24 mouse cellular contexts compared by ENCODE assay signal in genomic region chr11:22949101-22949500, GRCm38 (mm10). TPM values are rescaled to one million over a fixed set of nuclear protein-coding genes. Genes with fewer than 3 reads are reported as not detected.
A peak's percentile ranks its signal among the peaks of the same experiment; 100 is the strongest.
DNase-seq lines count a peak whose midpoint lies in the region; ATAC-seq and TF ChIP-seq lines count a peak whose summit lies in the region.
"Had no signal": no experiment of that assay in that cellular context is flagged by ENCODE, and none has a peak within 500 bp of the region (broad histone marks: within the 10 kb centered on the region; RNA-seq: fewer than 3 reads in every experiment).

No protein-coding gene starts in this region.

- peak; percentile 88 for DNase-seq in heart, adult 11 months
- no peak for DNase-seq in heart, postnatal 10 days
- DNase-seq in MEL (ENCODE audit: low read depth, low spot score): peak; percentile 52
- DNase-seq in embryonic facial prominence, embryonic 10.5 days (ENCODE audit: low spot score): no peak
- DNase-seq: cerebellum, adult 9-11 months; forebrain, postnatal 0 days; gastrocnemius, postnatal 25 days; heart, postnatal 14 days; kidney, adult 2 months; kidney, postnatal 25 days; lung, postnatal 10 days; retina, postnatal 1 day; thymus, postnatal 14 days had no signal

- no peaks in the 10 kb centered on the region for H3K9me3 ChIP-seq in MEL (replicated peaks; ENCODE audit: insufficient read depth, low read length)
- no peaks in the 10 kb centered on the region for H3K9me3 ChIP-seq in embryonic facial prominence, embryonic 10.5 days
- no peaks in the 10 kb centered on the region for H3K9me3 ChIP-seq in forebrain, embryonic 16.5 days (ENCODE audit: control insufficient read depth, low read length)
- no peaks in the 10 kb centered on the region for H3K9me3 ChIP-seq in kidney, embryonic 14.5 days (ENCODE audit: control insufficient read depth, low read length)
- H3K9me3 ChIP-seq: embryonic facial prominence, embryonic 12.5 days; G1E; hindbrain, embryonic 13.5 days; limb, embryonic 15.5 days; midbrain, embryonic 10.5 days had no signal

- 88% methylated on average over 1 of the region's 1 CpGs for WGBS in embryonic facial prominence, embryonic 10.5 days
- WGBS in forebrain, embryonic 16.5 days: 76% methylated on average over 1 of the region's 1 CpGs
- WGBS in kidney, embryonic 14.5 days: 97% methylated on average over 1 of the region's 1 CpGs

- no peak overlapping the region for H3K9ac ChIP-seq in MEL (ENCODE audit: control insufficient read depth, low read depth, low read length, poor library complexity, severe bottlenecking)
- H3K9ac ChIP-seq in forebrain, embryonic 16.5 days (replicated peaks; ENCODE audit: low read depth, low read length): no peak overlapping the region
- H3K9ac ChIP-seq in kidney, embryonic 14.5 days (ENCODE audit: low read depth, low read length): no peak overlapping the region
- H3K9ac ChIP-seq: embryonic facial prominence, embryonic 12.5 days; forebrain, postnatal 0 days; hindbrain, embryonic 13.5 days; limb, embryonic 15.5 days had no signal

- no peaks in the 10 kb centered on the region for H3K27me3 ChIP-seq in MEL (ENCODE audit: control insufficient read depth in 1 of 2, insufficient read depth in 2 of 2, low read length in 2 of 2)
- no peaks in the 10 kb centered on the region for H3K27me3 ChIP-seq in embryonic facial prominence, embryonic 10.5 days (replicated peaks; ENCODE audit: low read depth, poor library complexity, severe bottlenecking)
- no peaks in the 10 kb centered on the region for H3K27me3 ChIP-seq in forebrain, embryonic 16.5 days (replicated peaks; ENCODE audit: control insufficient read depth, insufficient read depth, low read length)
- no peaks in the 10 kb centered on the region for H3K27me3 ChIP-seq in kidney, embryonic 14.5 days (ENCODE audit: control insufficient read depth, insufficient read depth, low read length)
- H3K27me3 ChIP-seq: embryonic facial prominence, embryonic 12.5 days; hindbrain, embryonic 13.5 days; limb, embryonic 15.5 days had no signal

- no peak overlapping the region for H3K4me2 ChIP-seq in forebrain, embryonic 16.5 days (ENCODE audit: low read length)
- no peak overlapping the region for H3K4me2 ChIP-seq in kidney, embryonic 14.5 days (replicated peaks; ENCODE audit: low read depth, low read length)
- H3K4me2 ChIP-seq: embryonic facial prominence, embryonic 12.5 days; heart, embryonic 11.5 days; hindbrain, embryonic 13.5 days; limb, embryonic 15.5 days had no signal

- TF ChIP-seq POLR2A in MEL (IDR thresholded peaks at IDR 0.05; ENCODE audit: control insufficient read depth in 1 of 2, insufficient read depth in 1 of 2, low read depth in 1 of 2, low read length in 2 of 2, poor library complexity in 1 of 2): no peak

- ATAC-seq in megakaryocyte, adult 5-6 weeks (ENCODE audit: poor library complexity, severe bottlenecking): peak; percentile 74
- ATAC-seq in forebrain, embryonic 16.5 days: no peak
- ATAC-seq in kidney, embryonic 14.5 days (ENCODE audit: low FRiP score, low TSS enrichment): no peak
- ATAC-seq: forebrain, postnatal 0 days; inflammation-experienced regulatory T-cells, adult 6 months had no signal

- H3K27ac ChIP-seq in MEL (ENCODE audit: control insufficient read depth, low read depth, low read length): no peak overlapping the region
- no peak overlapping the region for H3K27ac ChIP-seq in embryonic facial prominence, embryonic 10.5 days (replicated peaks)
- H3K27ac ChIP-seq in forebrain, embryonic 16.5 days (ENCODE audit: low read length): no peak overlapping the region
- H3K27ac ChIP-seq in kidney, embryonic 14.5 days (ENCODE audit: low read depth, low read length): no peak overlapping the region
- H3K27ac ChIP-seq: embryonic facial prominence, embryonic 12.5 days; hindbrain, embryonic 13.5 days; limb, embryonic 15.5 days; midbrain, embryonic 10.5 days had no signal

- no peak for TF ChIP-seq EP300 in MEL (IDR thresholded peaks at IDR 0.05; ENCODE audit: low read depth in 1 of 2, low read length in 2 of 2)

- peaks cover 0 to 13% of the 10 kb centered on the region in 2 experiments; a peak in 2 of 4 replicates for H3K36me3 ChIP-seq in MEL (ENCODE audit: control insufficient read depth in 1 of 2, insufficient read depth in 2 of 2, low read length in 2 of 2)
- H3K36me3 ChIP-seq in embryonic facial prominence, embryonic 10.5 days (replicated peaks): peaks cover 13% of the 10 kb centered on the region
- no peaks in the 10 kb centered on the region for H3K36me3 ChIP-seq in forebrain, embryonic 16.5 days (ENCODE audit: control insufficient read depth, insufficient read depth)
- no peaks in the 10 kb centered on the region for H3K36me3 ChIP-seq in kidney, embryonic 14.5 days (ENCODE audit: control insufficient read depth, insufficient read depth, low read length)
- H3K36me3 ChIP-seq: embryonic facial prominence, embryonic 12.5 days; hindbrain, embryonic 13.5 days; limb, embryonic 15.5 days had no signal

- H3K4me3 ChIP-seq in MEL (ENCODE audit: control insufficient read depth in 1 of 2, insufficient read depth in 1 of 2, low read depth in 2 of 2, low read length in 2 of 2): no peak overlapping the region
- H3K4me3 ChIP-seq in embryonic facial prominence, embryonic 10.5 days: no peak overlapping the region
- no peak overlapping the region for H3K4me3 ChIP-seq in forebrain, embryonic 16.5 days (replicated peaks; ENCODE audit: low read length)
- no peak overlapping the region for H3K4me3 ChIP-seq in kidney, embryonic 14.5 days (ENCODE audit: low read length)
- H3K4me3 ChIP-seq: embryonic facial prominence, embryonic 12.5 days; hindbrain, embryonic 13.5 days; limb, embryonic 15.5 days; midbrain, embryonic 10.5 days had no signal

- 0 out of 2 replicates have a peak, but pooled peaks cover 2% of the 10 kb centered on the region for H3K79me2 ChIP-seq in MEL (ENCODE audit: control insufficient read depth, insufficient read depth, low read length, poor library complexity)

- no peak for TF ChIP-seq RAD21 in MEL (IDR thresholded peaks at IDR 0.05; ENCODE audit: low read depth, low read length)

- peaks cover 3 to 14% of the 10 kb centered on the region in 2 experiments for H3K4me1 ChIP-seq in MEL (ENCODE audit: control insufficient read depth in 1 of 2, insufficient read depth in 2 of 2, low read length in 2 of 2)
- no peaks in the 10 kb centered on the region for H3K4me1 ChIP-seq in embryonic facial prominence, embryonic 10.5 days
- H3K4me1 ChIP-seq in forebrain, embryonic 16.5 days (replicated peaks; ENCODE audit: control insufficient read depth, insufficient read depth, low read length): no peaks in the 10 kb centered on the region
- no peaks in the 10 kb centered on the region for H3K4me1 ChIP-seq in kidney, embryonic 14.5 days (ENCODE audit: control insufficient read depth, insufficient read depth, low read length)
- H3K4me1 ChIP-seq: embryonic facial prominence, embryonic 12.5 days; hindbrain, embryonic 13.5 days; limb, embryonic 15.5 days; midbrain, embryonic 10.5 days had no signal

- intact Hi-C loops in heart, postnatal 10 days (cut with DNase I): no loop called here

- no peak for TF ChIP-seq CTCF in MEL (IDR thresholded peaks at IDR 0.05 in 2 of 3, conservative IDR thresholded peaks at IDR 0.05 in 1 of 3; ENCODE audit: control insufficient read depth in 1 of 3, insufficient read depth in 1 of 3, low read depth in 2 of 3, low read length in 3 of 3, poor library complexity in 1 of 3, severe bottlenecking in 1 of 3)

RNA-seq across cellular contexts. Expression of gene Zrsr1, which starts 22.7 kb away (rescaled TPM):
- total RNA-seq in heart, postnatal 10 days (2021): 10 to 100 TPM in 1 of 2 experiments, 1 to 10 TPM in 1; 8.8 to 10.1 TPM
- total RNA-seq in MEL (2012; rRNA removed): 10.4 and 11.3 TPM in 2 replicates
- 10 to 100 TPM in 1 of 2 experiments, not detected in 1; 15.8 TPM for polyA plus RNA-seq in MEL (2012; ENCODE audit: insufficient read depth in 1 of 2, insufficient read length in 2 of 2, low read depth in 1 of 2, low replicate concordance in 2 of 2, missing spikeins in 1 of 2)
- 7.2 and 7.4 TPM in 2 replicates for total RNA-seq in megakaryocyte, adult 5-6 weeks (2015)
- total RNA-seq in megakaryocyte, adult 5-6 weeks (2017): 11.7 and 15.4 TPM in 2 replicates
- polyA plus RNA-seq in embryonic facial prominence, embryonic 10.5 days (2016; fragmentation: Nextera tagmentation; extraction: Ambion mirVana): 2.4 TPM in 2 replicates
- 6.1 and 6.6 TPM in 2 replicates for polyA plus RNA-seq in forebrain, embryonic 16.5 days (2015; fragmentation: Nextera tagmentation; extraction: Ambion mirVana)
- 2.3 and 3.0 TPM in 2 replicates for polyA plus RNA-seq in kidney, embryonic 14.5 days (2014; fragmentation: Nextera tagmentation; extraction: Ambion mirVana)

RNA-seq across cellular contexts. Expression of gene Gm28048, which starts 32.8 kb away (rescaled TPM):
- 10 to 100 TPM in 1 of 2 experiments, 1 to 10 TPM in 1; 8.5 to 10.8 TPM for total RNA-seq in heart, postnatal 10 days (2021)
- 11.8 and 15.0 TPM in 2 replicates for total RNA-seq in MEL (2012; rRNA removed)
- polyA plus RNA-seq in MEL (2012; ENCODE audit: insufficient read depth in 1 of 2, insufficient read length in 2 of 2, low read depth in 1 of 2, low replicate concordance in 2 of 2, missing spikeins in 1 of 2): 1 to 10 TPM in 1 of 2 experiments, not detected in 1; 8.6 TPM
- total RNA-seq in megakaryocyte, adult 5-6 weeks (2015): 58.7 and 62.6 TPM in 2 replicates
- total RNA-seq in megakaryocyte, adult 5-6 weeks (2017): 31.5 and 36.8 TPM in 2 replicates
- 4.3 and 4.6 TPM in 2 replicates for polyA plus RNA-seq in embryonic facial prominence, embryonic 10.5 days (2016; fragmentation: Nextera tagmentation; extraction: Ambion mirVana)
- polyA plus RNA-seq in forebrain, embryonic 16.5 days (2015; fragmentation: Nextera tagmentation; extraction: Ambion mirVana): 3.0 and 6.0 TPM in 2 replicates
- polyA plus RNA-seq in kidney, embryonic 14.5 days (2014; fragmentation: Nextera tagmentation; extraction: Ambion mirVana): 13.7 and 19.7 TPM in 2 replicates
- total RNA-seq: midbrain, postnatal 0 days had no signal
- polyA plus RNA-seq: G1E had no signal

RNA-seq across cellular contexts. Expression of gene Commd1, which starts 33.1 kb away (rescaled TPM):
- total RNA-seq in heart, postnatal 10 days (2021): 100 to 1,000 TPM; 179 to 180 TPM
- 113 and 128 TPM in 2 replicates for total RNA-seq in MEL (2012; rRNA removed)
- polyA plus RNA-seq in MEL (2012; ENCODE audit: insufficient read depth in 1 of 2, insufficient read length in 2 of 2, low read depth in 1 of 2, low replicate concordance in 2 of 2, missing spikeins in 1 of 2): 100 to 1,000 TPM in 1 of 2 experiments, not detected in 1; 102 TPM
- 138 TPM in 2 replicates for total RNA-seq in megakaryocyte, adult 5-6 weeks (2015)
- 98.5 and 129 TPM in 2 replicates for total RNA-seq in megakaryocyte, adult 5-6 weeks (2017)
- 367 and 371 TPM in 2 replicates for polyA plus RNA-seq in embryonic facial prominence, embryonic 10.5 days (2016; fragmentation: Nextera tagmentation; extraction: Ambion mirVana)
- 225 and 234 TPM in 2 replicates for polyA plus RNA-seq in forebrain, embryonic 16.5 days (2015; fragmentation: Nextera tagmentation; extraction: Ambion mirVana)
- 398 and 493 TPM in 2 replicates for polyA plus RNA-seq in kidney, embryonic 14.5 days (2014; fragmentation: Nextera tagmentation; extraction: Ambion mirVana)

RNA-seq across cellular contexts. Expression of gene Cct4, which starts 41.2 kb away (rescaled TPM):
- 100 to 1,000 TPM; 134 to 139 TPM for total RNA-seq in heart, postnatal 10 days (2021)
- 552 and 588 TPM in 2 replicates for total RNA-seq in MEL (2012; rRNA removed)
- polyA plus RNA-seq in MEL (2012; ENCODE audit: insufficient read depth in 1 of 2, insufficient read length in 2 of 2, low read depth in 1 of 2, low replicate concordance in 2 of 2, missing spikeins in 1 of 2): 100 to 1,000 TPM; 387 to 567 TPM
- total RNA-seq in megakaryocyte, adult 5-6 weeks (2015): 184 and 193 TPM in 2 replicates
- total RNA-seq in megakaryocyte, adult 5-6 weeks (2017): 137 and 141 TPM in 2 replicates
- 422 and 440 TPM in 2 replicates for polyA plus RNA-seq in embryonic facial prominence, embryonic 10.5 days (2016; fragmentation: Nextera tagmentation; extraction: Ambion mirVana)
- 335 and 378 TPM in 2 replicates for polyA plus RNA-seq in forebrain, embryonic 16.5 days (2015; fragmentation: Nextera tagmentation; extraction: Ambion mirVana)
- polyA plus RNA-seq in kidney, embryonic 14.5 days (2014; fragmentation: Nextera tagmentation; extraction: Ambion mirVana): 303 and 365 TPM in 2 replicates

RNA-seq across cellular contexts. Expression of gene Fam161a, which starts 58.2 kb away (rescaled TPM):
- 1 to 10 TPM; 2.0 TPM for total RNA-seq in heart, postnatal 10 days (2021)
- total RNA-seq in MEL (2012; rRNA removed): 0.27 and 0.65 TPM in 2 replicates
- 1 to 10 TPM in 1 of 2 experiments, not detected in 1; 1.0 TPM for polyA plus RNA-seq in MEL (2012; ENCODE audit: insufficient read depth in 1 of 2, insufficient read length in 2 of 2, low read depth in 1 of 2, low replicate concordance in 2 of 2, missing spikeins in 1 of 2)
- total RNA-seq in megakaryocyte, adult 5-6 weeks (2015): 3.5 and 4.1 TPM in 2 replicates
- total RNA-seq in megakaryocyte, adult 5-6 weeks (2017): 2.6 and 3.5 TPM in 2 replicates
- polyA plus RNA-seq in embryonic facial prominence, embryonic 10.5 days (2016; fragmentation: Nextera tagmentation; extraction: Ambion mirVana): 2.8 and 2.9 TPM in 2 replicates
- polyA plus RNA-seq in forebrain, embryonic 16.5 days (2015; fragmentation: Nextera tagmentation; extraction: Ambion mirVana): 3.6 and 3.9 TPM in 2 replicates
- 2.3 and 3.1 TPM in 2 replicates for polyA plus RNA-seq in kidney, embryonic 14.5 days (2014; fragmentation: Nextera tagmentation; extraction: Ambion mirVana)

Comparison
In these comparisons a context has a peak if more than half of its experiments do, and no peak if none do; other contexts are left out.
1. DNase-seq: peak in heart, adult 11 months (single experiment) and MEL (single experiment); none in heart, postnatal 10 days (0 of 2) and embryonic facial prominence, embryonic 10.5 days (single experiment).